Mouse (Mus musculus) ovary, postnatal 10 days (tissue): ENCODE results near the gene Slc19a1.
A peak's percentile ranks its signal among the peaks of the same experiment; 100 is the strongest.

ENCODE experiments used
- DNase-seq: peaks from one replicate; pipeline ENCODE4 v3.0.0; 2022; ENCODE audit warnings: low spot score

The Slc19a1 gene

DNA sequence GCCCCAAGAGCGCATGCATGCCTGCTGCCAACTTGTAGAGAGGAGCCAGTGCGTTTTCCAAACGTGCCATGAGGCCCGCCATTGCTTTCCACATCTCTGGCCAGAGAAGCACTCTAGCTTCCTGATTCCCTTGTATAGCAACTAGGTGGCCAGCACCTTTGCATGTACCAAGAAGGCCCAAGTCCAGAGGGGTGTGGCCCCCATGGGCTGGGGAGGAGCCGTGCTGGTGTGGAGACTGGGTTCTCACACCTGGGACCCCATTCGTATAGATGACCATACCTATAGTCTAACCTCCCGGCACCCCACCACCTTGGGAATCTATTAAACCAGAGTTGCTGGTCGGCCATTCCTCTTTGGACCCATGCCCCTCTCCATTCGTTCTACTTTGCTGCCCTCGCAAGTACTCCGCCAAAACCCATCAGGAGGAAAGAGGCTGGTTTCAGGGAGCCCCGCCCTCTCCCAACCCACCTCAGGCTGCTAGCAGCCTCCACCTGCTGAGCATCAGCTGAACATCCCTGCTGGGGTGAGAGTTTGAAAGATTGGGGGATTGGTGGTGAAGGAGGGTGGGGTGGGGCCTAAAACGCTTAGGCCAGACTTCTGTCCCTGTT, at the start of gene Slc19a1:
Gene Slc19a1, plus strand, starts transcription at position 474 of the 608 bp plus-strand sequence.
- DNase-seq = no peak

GRCm38 (mm10) chr10:76988586-76988985, 43.5 kb upstream of the Slc19a1 start:
- DNase-seq = no peak

- DNase-seq = no peak
Measured at GRCm38 (mm10) chr10:76992456-76992855, 39.6 kb upstream of the Slc19a1 start.

- DNase-seq = peak; percentile 47
Measured at GRCm38 (mm10) chr10:76997759-76998513, 34.1 kb upstream of the Slc19a1 start.

GRCm38 (mm10) chr10:77004936-77005335, 27.1 kb upstream of the Slc19a1 start:
- no peak for DNase-seq

- DNase-seq = no peak
Measured at GRCm38 (mm10) chr10:77007433-77008108, 24.5 kb upstream of the Slc19a1 start.

- DNase-seq = no peak
Measured at GRCm38 (mm10) chr10:77008109-77008561, 23.9 kb upstream of the Slc19a1 start.

GRCm38 (mm10) chr10:77008698-77009097, 23.3 kb upstream of the Slc19a1 start:
- DNase-seq = no peak

- no peak for DNase-seq
Measured at GRCm38 (mm10) chr10:77011681-77012080, 20.4 kb upstream of the Slc19a1 start.

DNA sequence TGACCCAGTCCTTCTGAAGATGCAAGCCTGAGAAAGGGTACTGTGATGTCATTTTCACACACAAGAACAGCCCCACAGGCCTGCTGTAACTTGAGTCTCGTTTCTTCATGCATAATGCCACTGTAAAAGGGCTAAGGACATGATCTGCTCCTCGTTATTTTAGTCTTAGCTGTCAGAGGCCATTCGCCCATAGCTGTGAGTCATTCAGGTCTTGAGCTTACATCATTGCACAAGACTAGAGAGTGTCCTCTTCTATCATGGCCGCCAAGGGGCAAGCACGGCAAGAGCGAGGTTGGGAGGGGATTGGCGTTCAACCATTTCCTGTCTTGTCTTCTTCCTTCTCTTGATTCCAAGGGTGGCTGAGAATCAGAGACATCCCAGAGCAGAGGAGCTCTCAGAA, 16.0 kb upstream of the Slc19a1 start:
- no peak for DNase-seq

DNA sequence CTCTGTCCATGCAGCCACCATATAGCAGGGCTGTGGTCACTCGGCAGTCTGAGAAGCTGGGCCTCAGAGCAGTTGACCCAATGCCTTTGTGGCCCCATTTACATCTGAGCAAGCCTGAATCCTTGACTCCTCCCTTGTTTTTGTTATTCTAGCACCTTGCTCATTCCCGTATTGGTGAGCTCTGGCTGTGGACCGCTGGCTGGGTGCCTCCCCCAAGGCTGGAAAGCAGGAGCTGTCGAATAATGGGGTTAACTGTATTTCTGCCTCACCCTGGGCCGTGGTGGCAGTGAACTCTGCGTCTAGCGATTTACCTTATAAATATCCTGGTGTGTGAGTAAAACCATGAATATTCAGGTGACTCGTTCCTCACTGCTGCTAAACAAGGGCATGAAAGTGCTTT, 15.5 kb upstream of the Slc19a1 start:
- no peak for DNase-seq

GRCm38 (mm10) chr10:77017061-77017460, 15.0 kb upstream of the Slc19a1 start:
- no peak for DNase-seq

DNA sequence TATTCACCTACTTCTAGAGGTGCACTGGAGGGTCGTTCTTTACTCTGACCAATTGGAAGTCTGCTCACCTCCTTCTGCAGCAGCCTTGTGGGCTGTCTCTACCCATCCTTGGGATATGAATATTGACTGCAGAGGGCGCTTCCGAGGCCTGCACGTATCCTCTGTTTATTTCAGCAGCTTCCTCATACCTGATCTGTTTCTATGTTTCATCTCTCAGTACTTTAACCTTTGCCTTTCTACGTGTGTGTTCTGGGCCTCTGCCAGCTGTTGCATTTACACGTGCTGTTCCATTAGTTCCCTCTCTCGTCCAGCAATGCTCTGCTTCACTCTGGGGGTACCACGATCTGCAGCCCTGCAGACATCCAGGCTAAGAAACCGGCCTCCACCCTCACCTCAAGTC, 14.4 kb upstream of the Slc19a1 start:
- no peak for DNase-seq

DNA sequence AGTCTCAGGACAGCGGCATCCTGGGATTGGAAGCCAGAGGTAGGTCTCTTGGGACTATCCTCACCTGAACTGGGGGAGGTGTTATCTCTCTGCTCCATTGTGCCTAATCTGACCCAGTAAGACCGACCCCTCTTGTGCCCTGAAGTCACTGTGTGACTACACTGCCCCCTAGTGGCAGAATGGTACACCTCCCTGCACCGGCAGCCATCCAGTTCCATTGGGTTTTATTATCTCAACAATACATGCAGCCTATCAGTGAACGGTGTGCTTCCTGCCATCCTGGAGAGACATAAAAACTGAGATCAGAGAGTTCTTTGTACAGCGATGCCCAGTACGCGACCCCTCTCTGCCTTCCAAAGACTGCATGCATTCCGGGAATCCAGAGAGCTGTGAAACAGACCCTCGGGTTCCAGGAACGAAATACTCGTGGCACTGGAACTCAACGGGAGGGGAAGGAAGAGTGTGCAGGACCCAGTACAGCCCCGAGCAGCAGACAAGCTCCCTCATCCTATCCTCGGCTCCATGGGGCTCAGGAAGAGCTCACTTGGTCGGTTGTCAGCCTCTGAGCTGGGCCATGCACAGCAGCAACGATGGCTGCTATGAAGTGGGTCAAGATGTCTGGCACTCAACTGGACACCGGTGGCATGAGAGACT, 10.5 kb upstream of the Slc19a1 start:
- DNase-seq = peak; percentile 52

- no peak for DNase-seq
Measured at GRCm38 (mm10) chr10:77022301-77023130, 9.5 kb upstream of the Slc19a1 start.

DNA sequence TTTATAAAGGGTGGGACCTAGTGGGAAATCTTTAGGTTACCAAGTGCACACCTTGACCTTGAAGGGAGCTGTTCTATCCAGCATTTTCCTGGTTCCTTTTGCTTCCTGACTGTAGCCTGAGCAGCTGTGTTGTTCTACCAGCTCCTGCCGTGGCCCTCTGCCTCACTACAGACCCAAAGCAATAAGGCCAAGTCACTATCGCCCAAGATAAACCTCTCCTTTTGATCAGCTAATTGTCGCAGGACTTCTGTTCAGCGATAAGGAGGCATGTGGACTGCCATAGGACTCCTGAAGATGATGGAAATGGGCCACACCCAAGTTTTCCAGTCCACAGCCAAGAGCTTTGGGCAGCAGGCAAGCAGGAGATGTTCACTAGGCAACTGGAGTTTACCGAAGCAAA, 7.8 kb upstream of the Slc19a1 start:
- no peak for DNase-seq

GRCm38 (mm10) chr10:77026944-77027343, 5.1 kb upstream of the Slc19a1 start:
- no peak for DNase-seq

DNA sequence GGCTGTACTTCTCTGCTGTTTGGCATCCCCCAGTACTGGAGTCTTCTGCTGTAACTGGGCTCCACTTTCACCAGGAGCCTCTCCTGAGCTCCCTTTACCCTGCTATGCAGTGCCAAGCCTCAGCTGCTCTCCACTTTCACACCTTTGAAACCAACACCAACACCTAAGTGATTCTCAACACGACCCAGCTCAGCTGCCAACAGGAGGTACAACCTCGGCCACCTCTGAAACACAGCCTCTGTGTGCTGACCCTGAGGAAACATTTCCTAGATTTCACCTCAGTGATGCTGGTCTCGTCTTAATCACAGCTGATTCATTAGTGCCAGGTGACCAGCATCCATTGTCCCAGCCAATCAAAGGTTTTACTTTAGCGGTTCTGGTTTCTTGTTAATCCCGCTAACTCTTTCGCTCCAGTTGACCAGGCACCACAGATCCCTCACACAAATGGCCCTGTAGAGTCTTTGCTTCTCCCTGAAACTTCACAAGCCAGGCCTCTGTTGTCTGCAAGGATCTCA, 3.2 kb upstream of the Slc19a1 start:
- no peak for DNase-seq

GRCm38 (mm10) chr10:77029761-77030160, 2.3 kb upstream of the Slc19a1 start:
- DNase-seq = no peak

DNA sequence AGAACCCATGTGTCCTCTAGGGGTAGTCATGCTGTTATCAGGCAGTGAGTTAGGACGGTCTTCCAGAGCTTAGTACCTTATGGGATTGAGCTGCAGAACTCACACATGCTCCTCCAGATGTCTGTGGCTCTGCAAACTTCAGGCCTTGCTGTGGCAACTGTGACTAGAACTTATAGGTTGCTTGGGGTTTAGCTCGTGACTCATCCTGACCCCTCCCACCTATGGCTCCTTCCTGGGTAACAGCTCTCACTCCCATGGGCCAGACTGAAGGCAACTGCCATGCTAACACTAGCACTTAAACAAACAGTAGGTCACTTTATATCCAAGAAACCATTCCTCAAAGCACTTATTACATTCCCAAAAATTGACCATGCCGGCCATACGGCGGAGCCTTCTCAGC, 1.4 kb upstream of the Slc19a1 start:
- DNase-seq = no peak

DNA sequence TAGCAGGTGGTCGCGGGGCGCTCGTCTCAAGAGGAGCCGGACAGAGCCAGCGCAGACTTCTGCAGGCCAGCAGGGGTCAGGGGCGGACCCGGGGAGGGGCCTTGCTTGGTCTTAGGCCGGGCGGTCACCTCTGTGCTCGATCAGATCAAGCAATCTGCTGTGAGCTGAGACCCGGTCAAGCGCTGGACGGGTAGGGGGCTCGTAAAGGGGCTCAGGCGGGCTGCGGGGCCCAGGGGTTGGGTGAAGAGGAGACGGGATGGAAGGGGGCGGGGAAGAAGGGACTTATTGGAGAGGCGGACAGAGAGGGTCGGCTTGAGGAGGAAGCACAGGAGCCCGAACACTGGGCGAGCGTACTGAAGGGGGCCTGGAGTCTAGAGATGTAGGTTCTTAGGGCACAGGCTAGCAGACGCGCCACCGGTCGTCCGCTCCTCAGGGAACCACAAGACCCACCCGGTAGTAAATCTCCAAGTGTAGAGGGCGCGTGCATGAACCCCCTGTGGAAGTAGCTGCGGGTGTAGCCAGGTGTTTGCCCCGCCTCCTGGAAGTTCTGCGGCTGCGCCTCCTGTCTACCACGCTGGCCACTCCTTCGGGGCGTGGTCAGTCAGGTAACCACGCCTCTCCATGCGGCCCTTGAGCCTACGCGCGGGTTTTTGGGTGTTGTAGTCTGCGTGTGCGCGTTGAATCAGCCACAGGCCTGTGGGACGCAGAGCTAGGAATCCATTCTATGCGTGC, 716 bp downstream of the Slc19a1 start:
- DNase-seq = peak; percentile 74
